Mouse (Mus musculus) liver, embryonic 14.5 days (tissue): ENCODE measurements around the gene Evpl.

Source experiments
- CTCF ChIP-seq: IDR thresholded peaks from 2 replicates; pipeline ENCODE4 v1.5.1; 2016; ENCODE audit warnings: antibody characterized with exemption, low read depth, control low read depth
- EP300 ChIP-seq: IDR thresholded peaks from 2 replicates; pipeline ENCODE4 v1.6.1; 2016; ENCODE audit warnings: antibody characterized with exemption, low read depth

DNA sequence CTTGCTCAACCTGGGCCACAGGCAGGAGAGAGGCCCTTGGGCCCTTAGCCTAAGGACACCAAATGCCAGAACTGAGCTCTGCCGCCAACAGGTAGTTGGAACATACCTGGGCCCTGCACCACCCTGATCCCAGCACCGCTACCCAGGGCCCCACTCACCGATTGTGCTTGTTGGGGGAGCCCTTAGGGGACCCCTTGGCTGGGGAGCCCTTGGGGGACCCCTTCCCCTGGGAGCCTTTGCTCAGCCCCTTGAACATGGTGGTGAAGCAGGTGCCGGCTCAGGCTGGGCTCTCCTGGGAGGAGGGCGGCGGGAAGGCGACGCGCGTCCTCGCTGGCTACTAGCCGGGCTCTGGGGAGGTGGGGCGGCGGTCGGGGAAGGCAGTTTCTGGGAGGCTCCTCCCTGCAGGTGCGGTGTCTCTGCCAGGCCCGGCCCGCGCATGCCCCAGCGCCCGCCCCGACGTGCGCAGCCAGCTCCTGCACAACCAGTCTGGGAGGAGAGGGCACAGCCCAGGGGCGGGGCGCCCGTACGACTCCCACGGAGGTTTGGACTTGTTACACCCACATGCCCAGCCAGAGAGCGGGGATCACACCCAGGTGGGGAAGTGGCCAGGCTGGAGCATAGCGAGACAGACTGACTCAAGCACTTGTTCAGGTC is at the start of gene Evpl:
- TF ChIP-seq CTCF (no peak), EP300 (no peak)
